Mouse (Mus musculus) R1 (cell line): ENCODE results near the gene Lmnb2.
A peak's percentile ranks its signal among the peaks of the same experiment; 100 is the strongest.

Experiments used
- DNase-seq: peaks from one replicate; pipeline ENCODE4 v3.0.0-alpha.2; 2018; ENCODE audit warnings: low read depth, low spot score

The Lmnb2 gene

GRCm38 (mm10) chr10:80856908-80857307 lies 61.1 kb downstream of the Lmnb2 start:
- no peak for DNase-seq

GRCm38 (mm10) chr10:80856267-80856666 lies 61.8 kb downstream of the Lmnb2 start:
- DNase-seq: peak; percentile 42

GRCm38 (mm10) chr10:80855749-80856073 lies 62.3 kb downstream of the Lmnb2 start:
- DNase-seq: no peak

- peak; percentile 93 for DNase-seq
Measured at GRCm38 (mm10) chr10:80854913-80855748, 62.9 kb downstream of the Lmnb2 start, which contains the start of the genes Lsm7 and Sppl2b. TSS of gene Lsm7 (minus strand) at chr10:80855209. TSS of gene Sppl2b (plus strand) at chr10:80855275.
